Mouse (Mus musculus): Measurements from ENCODE around the gene Wdr48.

Gene Wdr48

DNA sequence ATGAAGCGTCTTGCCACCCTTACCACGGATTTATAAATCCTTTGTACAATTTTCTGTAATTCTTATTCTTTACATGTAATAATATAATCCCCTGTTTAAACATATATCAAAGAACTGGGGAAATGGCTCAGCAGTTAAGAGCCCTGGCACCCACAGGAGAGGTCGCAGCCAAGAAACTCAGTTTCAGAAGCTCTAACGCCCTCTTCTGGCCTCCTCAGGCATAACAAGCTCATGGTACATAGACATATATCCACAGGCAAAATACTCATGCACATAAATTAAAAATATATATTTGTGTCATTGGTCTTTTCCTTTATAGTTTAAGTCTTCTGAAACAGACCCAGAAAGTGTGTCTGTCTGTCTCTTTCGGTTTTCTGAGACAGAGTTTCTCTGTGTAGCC is 79.9 kb downstream of the Wdr48 start:
- H3K27me3 ChIP-seq (ENCODE audit: insufficient read depth, low read length), result no peaks in the 10 kb centered on the region
- TF ChIP-seq NANOG (IDR thresholded peaks at IDR 0.05; ENCODE audit: borderline replicate concordance, low read length) (no peak), CTCF (conservative IDR thresholded peaks at IDR 0.05; ENCODE audit: low read length) (peak; percentile 71), POU5F1 (IDR thresholded peaks at IDR 0.05; ENCODE audit: borderline replicate concordance, low read length) (no peak)
- peak overlapping the region; percentile 77 for H3K4me3 ChIP-seq (replicated peaks; ENCODE audit: low read length)
- no peaks in the 10 kb centered on the region for H3K9me3 ChIP-seq (ENCODE audit: low read length)
- peaks cover 68% of the 10 kb centered on the region for H3K36me3 ChIP-seq (ENCODE audit: insufficient read depth, low read length)
- peaks cover 99% of the 10 kb centered on the region for H3K4me1 ChIP-seq (replicated peaks; ENCODE audit: low read depth, low read length)

DNA sequence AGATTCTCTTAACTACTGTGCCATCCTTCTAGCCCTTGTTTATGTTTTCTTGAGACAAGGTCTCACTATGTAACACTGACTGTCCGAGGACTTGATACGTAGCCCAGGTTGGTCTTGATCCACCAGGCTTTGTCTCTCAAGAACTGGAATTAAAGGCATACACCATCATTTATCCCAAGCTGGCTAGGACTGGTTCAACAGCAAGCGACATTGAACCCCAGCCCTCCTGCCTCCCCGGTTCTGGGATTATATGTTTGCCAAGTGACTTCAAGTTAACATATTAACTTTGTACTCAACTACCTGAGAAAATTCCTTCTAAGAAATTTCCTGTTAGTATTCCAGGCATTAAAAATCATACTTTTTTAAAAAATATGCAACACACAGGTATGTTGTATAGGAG is 80.6 kb downstream of the Wdr48 start:
- H3K9me3 ChIP-seq (ENCODE audit: low read length), result no peaks in the 10 kb centered on the region
- H3K27me3 ChIP-seq (ENCODE audit: insufficient read depth, low read length), result no peaks in the 10 kb centered on the region
- TF ChIP-seq POU5F1 (IDR thresholded peaks at IDR 0.05; ENCODE audit: borderline replicate concordance, low read length) (no peak), NANOG (IDR thresholded peaks at IDR 0.05; ENCODE audit: borderline replicate concordance, low read length) (no peak), CTCF (conservative IDR thresholded peaks at IDR 0.05; ENCODE audit: low read length) (no peak)
- H3K36me3 ChIP-seq (ENCODE audit: insufficient read depth, low read length), result peaks cover 67% of the 10 kb centered on the region
- no peak overlapping the region for H3K4me3 ChIP-seq (replicated peaks; ENCODE audit: low read length)
- peaks cover 98% of the 10 kb centered on the region for H3K4me1 ChIP-seq (replicated peaks; ENCODE audit: low read depth, low read length)

Measured in E14TG2a.4 (cell line).